Mouse (Mus musculus): Measurements from ENCODE around the gene Cited1.
A peak's percentile ranks its signal among the peaks of the same experiment; 100 is the strongest.
"Not testable (repeated sequence)": the region's sequence is repeated elsewhere in the genome, so short reads cannot be mapped to it uniquely, and the experiment has no call there.

Cited1 gene

GRCm38 (mm10) chrX:102251937-102252860 is at the start of gene Cited1:
TSS of gene Cited1 (minus strand) at chrX:102252181.
- DNase-seq (ENCODE audit: low spot score in 2 of 2): peak; percentile 32 to 33

- DNase-seq (ENCODE audit: low spot score in 2 of 2): no peak
These were observed 32.9 kb upstream of the Cited1 start for GRCm38 (mm10) chrX:102284889-102285288.

- no peak for DNase-seq (ENCODE audit: low spot score in 2 of 2)
These were observed 10.8 kb upstream of the Cited1 start for GRCm38 (mm10) chrX:102262620-102263345.

- DNase-seq (ENCODE audit: low spot score in 2 of 2): no peak
These were observed 7.8 kb upstream of the Cited1 start for GRCm38 (mm10) chrX:102259772-102260171.

- peak in 1 of 2 experiments; percentile 15 for DNase-seq (ENCODE audit: low spot score in 2 of 2)
These were observed 1.9 kb upstream of the Cited1 start for GRCm38 (mm10) chrX:102253892-102254291.

- DNase-seq (ENCODE audit: low spot score in 2 of 2): no peak
These were observed 602 bp downstream of the Cited1 start for GRCm38 (mm10) chrX:102251221-102251936.

GRCm38 (mm10) chrX:102250891-102251170 is 1.1 kb downstream of the Cited1 start:
- no peak for DNase-seq (ENCODE audit: low spot score in 2 of 2)

- DNase-seq (ENCODE audit: low spot score in 2 of 2): no peak
These were observed 1.7 kb downstream of the Cited1 start for GRCm38 (mm10) chrX:102250150-102250890.

- DNase-seq (ENCODE audit: low spot score in 2 of 2): no peak
These were observed 7.6 kb downstream of the Cited1 start for GRCm38 (mm10) chrX:102244334-102244733.

GRCm38 (mm10) chrX:102219126-102219525 is 32.9 kb downstream of the Cited1 start:
- peak in 1 of 2 experiments; percentile 14 for DNase-seq (ENCODE audit: low spot score in 2 of 2)

- not testable (repeated sequence) for DNase-seq (ENCODE audit: low spot score in 2 of 2)
These were observed 36.6 kb downstream of the Cited1 start for GRCm38 (mm10) chrX:102215356-102215755.
